Comparison of ENCODE assay signal across 27 mouse cellular contexts in the genomic region with DNA sequence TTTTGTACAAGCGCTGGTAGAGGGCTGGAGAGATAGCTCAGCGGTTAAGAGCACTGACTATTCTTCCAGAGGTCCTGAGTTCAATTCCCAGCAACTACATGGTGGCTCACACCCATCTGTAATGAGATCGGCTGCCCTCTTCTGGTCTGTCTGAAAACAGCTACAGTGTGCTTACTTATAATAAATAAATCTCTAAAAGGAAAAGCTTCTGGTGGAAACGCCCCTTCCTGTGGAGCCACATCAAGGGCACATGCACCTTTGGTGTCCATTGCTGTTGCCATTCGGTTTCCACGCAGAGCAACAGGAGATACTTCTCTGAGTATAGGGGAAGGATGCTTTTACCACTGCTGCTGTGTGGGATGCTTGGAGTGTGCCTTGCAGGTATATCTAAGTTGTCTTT. TPM values are rescaled to one million over a fixed set of nuclear protein-coding genes. Genes with fewer than 3 reads are reported as not detected.
DNase-seq lines count a peak whose midpoint lies in the region; TF ChIP-seq lines count a peak whose summit lies in the region.
"Had no signal": no experiment of that assay in that cellular context is flagged by ENCODE, and none has a peak within 500 bp of the region (broad histone marks: within the 10 kb centered on the region; RNA-seq: fewer than 3 reads in every experiment).

No protein-coding gene starts in this region.

- H3K27ac ChIP-seq in heart, adult 2 months = no peak overlapping the region
- H3K27ac ChIP-seq: embryonic facial prominence, embryonic 13.5 days; limb, embryonic 15.5 days; midbrain, embryonic 13.5 days had no signal

- no peaks in the 10 kb centered on the region for H3K36me3 ChIP-seq in heart, adult 2 months (ENCODE audit: control insufficient read depth, insufficient read depth, low read length)

- H3K4me3 ChIP-seq in heart, adult 2 months = no peak overlapping the region
- H3K4me3 ChIP-seq: embryonic facial prominence, embryonic 13.5 days; heart, embryonic 12.5 days; limb, embryonic 15.5 days; midbrain, embryonic 13.5 days; myocyte had no signal

- no peak for TF ChIP-seq EP300 in heart, adult 2 months (IDR thresholded peaks at IDR 0.05; ENCODE audit: insufficient read depth, low read depth, low read length)

- 71% methylated on average over 6 of the region's 6 CpGs for WGBS in heart, adult 2 months

- no peaks in the 10 kb centered on the region for H3K4me1 ChIP-seq in heart, adult 2 months (ENCODE audit: control insufficient read depth, insufficient read depth, low read length)
- H3K4me1 ChIP-seq: embryonic facial prominence, embryonic 13.5 days had no signal

- no peak for TF ChIP-seq POLR2A in heart, adult 2 months (IDR thresholded peaks at IDR 0.05; ENCODE audit: insufficient read depth, low read depth, low read length)

- DNase-seq in heart, adult 2 months = no peak
- no peak for DNase-seq in heart, postnatal 10 days
- peak; percentile 42 for DNase-seq in thymus, postnatal 0 days (ENCODE audit: low spot score)
- DNase-seq in thymus, postnatal 25 days = no peak
- peak; percentile 42 for DNase-seq in R1 (ENCODE audit: low read depth, low spot score)
- no peak for DNase-seq in gastrocnemius, postnatal 25 days
- DNase-seq in left cerebral cortex, postnatal 14 days (ENCODE audit: low spot score in 2 of 2) = no peak
- DNase-seq: adrenal gland, postnatal 36 days; cerebellum, adult 2 months; heart, postnatal 4 days; kidney, adult 9 months; kidney, postnatal 4 days; lung, embryonic 14.5 days; right cerebral cortex, adult 18-20 months; spleen, adult 18-20 months; thymus, postnatal 14 days had no signal

- intact Hi-C loops in heart, adult 2 months (cut with DNase I) = no loop called here
- intact Hi-C loops in heart, postnatal 10 days (cut with DNase I) = no loop called here
- intact Hi-C loops in left cerebral cortex, postnatal 14 days (cut with DNase I) = no loop called here

- H3K27me3 ChIP-seq in heart, adult 2 months (ENCODE audit: control insufficient read depth, insufficient read depth, low read length) = no peaks in the 10 kb centered on the region
- H3K27me3 ChIP-seq: embryonic facial prominence, embryonic 13.5 days; heart, embryonic 12.5 days; limb, embryonic 15.5 days; midbrain, embryonic 13.5 days had no signal

- no peak overlapping the region for H3K9ac ChIP-seq in heart, adult 2 months (ENCODE audit: low read depth, low read length)
- H3K9ac ChIP-seq: embryonic facial prominence, embryonic 13.5 days; heart, embryonic 12.5 days; limb, embryonic 15.5 days; lung, embryonic 14.5 days; midbrain, embryonic 13.5 days had no signal

- TF ChIP-seq CTCF in heart, adult 2 months (IDR thresholded peaks at IDR 0.05) = 0 out of 2 replicates have a peak, but pooled peaks have one; percentile 1

- H3K79me2 ChIP-seq in heart, adult 2 months (replicated peaks; ENCODE audit: control insufficient read depth, insufficient read depth, low read length) = no peaks in the 10 kb centered on the region

RNA-seq across cellular contexts. Expression of gene Cops9, which starts 8.8 kb away (rescaled TPM):
- 100 to 1,000 TPM; 215 to 241 TPM for total RNA-seq in heart, adult 2 months (2021)
- polyA plus RNA-seq in heart, adult 2 months (2012; rRNA removed) = 144 and 181 TPM in 2 replicates
- 100 to 1,000 TPM; 221 to 231 TPM for total RNA-seq in heart, postnatal 10 days (2021)
- polyA plus RNA-seq in thymus, postnatal 0 days (2015; fragmentation: Nextera tagmentation; extraction: Ambion mirVana) = 459 and 464 TPM in 2 replicates
- total RNA-seq in gastrocnemius, postnatal 25 days (2021) = 100 to 1,000 TPM; 187 to 194 TPM
- 100 to 1,000 TPM; 235 to 242 TPM for total RNA-seq in left cerebral cortex, postnatal 14 days (2021)

RNA-seq across cellular contexts. Expression of gene Olfr12, which starts 15.4 kb away (rescaled TPM):
- not detected for total RNA-seq in heart, adult 2 months (2021)
- polyA plus RNA-seq in heart, adult 2 months (2012; rRNA removed) = not detected in 2 replicates
- total RNA-seq in heart, postnatal 10 days (2021) = not detected
- polyA plus RNA-seq in thymus, postnatal 0 days (2015; fragmentation: Nextera tagmentation; extraction: Ambion mirVana) = not detected in 2 replicates
- not detected for total RNA-seq in gastrocnemius, postnatal 25 days (2021)
- not detected for total RNA-seq in left cerebral cortex, postnatal 14 days (2021)
- total RNA-seq: adrenal gland, postnatal 36 days; common myeloid progenitor, adult 5-6 weeks; gastrocnemius, postnatal 4 days; heart, postnatal 4 days; left cerebral cortex, postnatal 25 days had no signal
- polyA plus RNA-seq: cerebellum, adult 2 months; embryonic facial prominence, embryonic 13.5 days; heart, embryonic 12.5 days; hindbrain, embryonic 16.5 days; limb, embryonic 15.5 days; lung, embryonic 14.5 days; myocyte; stomach, embryonic 14.5 days had no signal

RNA-seq across cellular contexts. Expression of gene Otos, which starts 15.7 kb away (rescaled TPM):
- not detected for total RNA-seq in heart, adult 2 months (2021)
- not detected in 2 replicates for polyA plus RNA-seq in heart, adult 2 months (2012; rRNA removed)
- not detected for total RNA-seq in heart, postnatal 10 days (2021)
- polyA plus RNA-seq in thymus, postnatal 0 days (2015; fragmentation: Nextera tagmentation; extraction: Ambion mirVana) = 2.0 and 4.0 TPM in 2 replicates
- not detected for total RNA-seq in gastrocnemius, postnatal 25 days (2021)
- not detected for total RNA-seq in left cerebral cortex, postnatal 14 days (2021)
- total RNA-seq: adrenal gland, postnatal 36 days; heart, postnatal 4 days; left cerebral cortex, postnatal 25 days had no signal
- polyA plus RNA-seq: embryonic facial prominence, embryonic 13.5 days; heart, embryonic 12.5 days; limb, embryonic 15.5 days; lung, embryonic 14.5 days; stomach, embryonic 14.5 days had no signal

RNA-seq across cellular contexts. Expression of gene Olfr1410, which starts 27.4 kb away (rescaled TPM):
- total RNA-seq in heart, adult 2 months (2021) = not detected
- not detected in 2 replicates for polyA plus RNA-seq in heart, adult 2 months (2012; rRNA removed)
- not detected for total RNA-seq in heart, postnatal 10 days (2021)
- not detected in 2 replicates for polyA plus RNA-seq in thymus, postnatal 0 days (2015; fragmentation: Nextera tagmentation; extraction: Ambion mirVana)
- not detected for total RNA-seq in gastrocnemius, postnatal 25 days (2021)
- total RNA-seq in left cerebral cortex, postnatal 14 days (2021) = not detected
- total RNA-seq: adrenal gland, postnatal 36 days; common myeloid progenitor, adult 5-6 weeks; gastrocnemius, postnatal 4 days; heart, postnatal 4 days; layer of hippocampus, postnatal 25 days; left cerebral cortex, postnatal 25 days had no signal
- polyA plus RNA-seq: cerebellum, adult 2 months; embryonic facial prominence, embryonic 13.5 days; heart, embryonic 12.5 days; hindbrain, embryonic 16.5 days; limb, embryonic 15.5 days; lung, embryonic 14.5 days; midbrain, embryonic 13.5 days; myocyte; stomach, embryonic 14.5 days had no signal

RNA-seq across cellular contexts. Expression of gene Olfr1411, which starts 38.7 kb away (rescaled TPM):
- not detected for total RNA-seq in heart, adult 2 months (2021)
- polyA plus RNA-seq in heart, adult 2 months (2012; rRNA removed) = not detected in 2 replicates
- not detected for total RNA-seq in heart, postnatal 10 days (2021)
- not detected in 2 replicates for polyA plus RNA-seq in thymus, postnatal 0 days (2015; fragmentation: Nextera tagmentation; extraction: Ambion mirVana)
- not detected for total RNA-seq in gastrocnemius, postnatal 25 days (2021)
- not detected for total RNA-seq in left cerebral cortex, postnatal 14 days (2021)
- total RNA-seq: adrenal gland, postnatal 36 days; common myeloid progenitor, adult 5-6 weeks; gastrocnemius, postnatal 4 days; heart, postnatal 4 days; layer of hippocampus, postnatal 25 days; left cerebral cortex, postnatal 25 days had no signal
- polyA plus RNA-seq: cerebellum, adult 2 months; embryonic facial prominence, embryonic 13.5 days; heart, embryonic 12.5 days; hindbrain, embryonic 16.5 days; limb, embryonic 15.5 days; lung, embryonic 14.5 days; midbrain, embryonic 13.5 days; myocyte; stomach, embryonic 14.5 days had no signal

Comparison
In these comparisons a context has a peak if more than half of its experiments do, and no peak if none do; other contexts are left out.
1. DNase-seq: peak in thymus, postnatal 0 days (single experiment) and R1 (single experiment); none in heart, adult 2 months (0 of 2), heart, postnatal 10 days (0 of 2), thymus, postnatal 25 days (single experiment), gastrocnemius, postnatal 25 days (single experiment) and left cerebral cortex, postnatal 14 days (0 of 2).